Mouse (Mus musculus) erythroblast, adult 5-6 weeks (primary cell): ENCODE data around the gene Rpl10a. TPM values are rescaled to one million over a fixed set of nuclear protein-coding genes. Genes with fewer than 3 reads are reported as not detected.

Experiments
- total RNA-seq, 2 experiments: library from RNA; stranded (forward) in 1 of 2; stranded (reverse) in 1 of 2; fragments of 150-400 nt in 1 of 2; fragments of 200-764, 138-1000 nt in 1 of 2; gene quantifications; 2 replicates each; pipeline versions ENCODE4 v1.2.3 to v1.2.4; 2015 to 2017; ENCODE audit warnings: low replicate concordance in 2 of 2

Gene Rpl10a
- total RNA-seq, 2 experiments from 2014 or later: 92.4 to 515 TPM

Other genes starting within 250 kb of the Rpl10a start
- gene Tcp11, start 247.8 kb upstream of the Rpl10a start, total RNA-seq (2015; ENCODE audit: low replicate concordance): not detected in 2 replicates
- gene Tcp11, start 247.8 kb upstream of the Rpl10a start, total RNA-seq (2017; ENCODE audit: low replicate concordance): not detected in 2 replicates
- gene Scube3, start 186.3 kb upstream of the Rpl10a start, total RNA-seq (2015; ENCODE audit: low replicate concordance): not detected in 2 replicates
- gene Scube3, start 186.3 kb upstream of the Rpl10a start, total RNA-seq (2017; ENCODE audit: low replicate concordance): not detected in 2 replicates
- gene Zfp523, start 151.3 kb upstream of the Rpl10a start, total RNA-seq (2015; ENCODE audit: low replicate concordance): 1.5 and 2.3 TPM in 2 replicates
- 2.1 and 2.5 TPM in 2 replicates for gene Zfp523, start 151.3 kb upstream of the Rpl10a start, total RNA-seq (2017; ENCODE audit: low replicate concordance)
- gene Def6, start 120.7 kb upstream of the Rpl10a start, total RNA-seq (2015; ENCODE audit: low replicate concordance): 7.5 and 12.9 TPM in 2 replicates
- 21.9 and 28.0 TPM in 2 replicates for gene Def6, start 120.7 kb upstream of the Rpl10a start, total RNA-seq (2017; ENCODE audit: low replicate concordance)
- 0.21 and 0.77 TPM in 2 replicates for gene Ppard, start 95.8 kb upstream of the Rpl10a start, total RNA-seq (2015; ENCODE audit: low replicate concordance)
- gene Ppard, start 95.8 kb upstream of the Rpl10a start, total RNA-seq (2017; ENCODE audit: low replicate concordance): 0.94 TPM in 1 of 2 replicates, not detected in the other
- gene Fance, start 15.0 kb upstream of the Rpl10a start, total RNA-seq (2015; ENCODE audit: low replicate concordance): 23.1 TPM in 1 of 2 replicates, not detected in the other
- 0.68 and 8.4 TPM in 2 replicates for gene Fance, start 15.0 kb upstream of the Rpl10a start, total RNA-seq (2017; ENCODE audit: low replicate concordance)
- gene Tead3, start 22.3 kb downstream of the Rpl10a start, total RNA-seq (2015; ENCODE audit: low replicate concordance): not detected in 2 replicates
- not detected in 2 replicates for gene Tead3, start 22.3 kb downstream of the Rpl10a start, total RNA-seq (2017; ENCODE audit: low replicate concordance)
- gene Tulp1, start 36.8 kb downstream of the Rpl10a start, total RNA-seq (2015; ENCODE audit: low replicate concordance): not detected in 2 replicates
- gene Tulp1, start 36.8 kb downstream of the Rpl10a start, total RNA-seq (2017; ENCODE audit: low replicate concordance): 0.28 TPM in 1 of 2 replicates, not detected in the other
- gene Fkbp5, start 189.1 kb downstream of the Rpl10a start, total RNA-seq (2015; ENCODE audit: low replicate concordance): 3.7 and 6.7 TPM in 2 replicates
- 12.8 and 13.8 TPM in 2 replicates for gene Fkbp5, start 189.1 kb downstream of the Rpl10a start, total RNA-seq (2017; ENCODE audit: low replicate concordance)
- not detected in 2 replicates for gene Armc12, start 202.3 kb downstream of the Rpl10a start, total RNA-seq (2015; ENCODE audit: low replicate concordance)
- gene Armc12, start 202.3 kb downstream of the Rpl10a start, total RNA-seq (2017; ENCODE audit: low replicate concordance): not detected in 2 replicates
- gene Clpsl2, start 220.9 kb downstream of the Rpl10a start, total RNA-seq (2015; ENCODE audit: low replicate concordance): not detected in 2 replicates
- gene Clpsl2, start 220.9 kb downstream of the Rpl10a start, total RNA-seq (2017; ENCODE audit: low replicate concordance): not detected in 2 replicates
- not detected in 2 replicates for gene Clps, start 232.3 kb downstream of the Rpl10a start, total RNA-seq (2015; ENCODE audit: low replicate concordance)
- gene Clps, start 232.3 kb downstream of the Rpl10a start, total RNA-seq (2017; ENCODE audit: low replicate concordance): not detected in 2 replicates
- not detected in 2 replicates for gene Lhfpl5, start 247.2 kb downstream of the Rpl10a start, total RNA-seq (2015; ENCODE audit: low replicate concordance)
- gene Lhfpl5, start 247.2 kb downstream of the Rpl10a start, total RNA-seq (2017; ENCODE audit: low replicate concordance): not detected in 2 replicates